Comparison of ENCODE assay signal across 12 mouse cellular contexts in genomic region chr10:115296401-115296935, GRCm38 (mm10). TPM values are rescaled to one million over a fixed set of nuclear protein-coding genes. Genes with fewer than 3 reads are reported as not detected.
DNase-seq lines count a peak whose midpoint lies in the region; ATAC-seq and TF ChIP-seq lines count a peak whose summit lies in the region.
"Had no signal": no experiment of that assay in that cellular context is flagged by ENCODE, and none has a peak within 500 bp of the region (broad histone marks: within the 10 kb centered on the region; RNA-seq: fewer than 3 reads in every experiment).

No protein-coding gene starts in this region.

- no peak for ATAC-seq in forebrain, embryonic 11.5 days (replicated peaks; ENCODE audit: low FRiP score)
- ATAC-seq in lung, embryonic 14.5 days (ENCODE audit: insufficient read depth) = no peak
- ATAC-seq in common myeloid progenitor, adult 5-6 weeks (replicated peaks; ENCODE audit: low read depth, poor library complexity, severe bottlenecking) = 0 out of 2 replicates have a peak, but pooled peaks have one; percentile 60
- 0 out of 2 replicates have a peak, but pooled peaks have one; percentile 46 for ATAC-seq in megakaryocyte-erythroid progenitor cell, adult 5-6 weeks (replicated peaks; ENCODE audit: low FRiP score, low TSS enrichment, poor library complexity, severe bottlenecking)
- ATAC-seq: Patski had no signal

- no peaks in the 10 kb centered on the region for H3K27me3 ChIP-seq in forebrain, embryonic 11.5 days (ENCODE audit: control insufficient read depth, insufficient read depth, low read length)
- no peaks in the 10 kb centered on the region for H3K27me3 ChIP-seq in forebrain, embryonic 10.5 days (ENCODE audit: poor library complexity, severe bottlenecking)
- no peaks in the 10 kb centered on the region for H3K27me3 ChIP-seq in lung, embryonic 14.5 days (ENCODE audit: insufficient read depth, low read length)
- H3K27me3 ChIP-seq: limb, embryonic 12.5 days; Patski had no signal

- 88% methylated on average over 9 of the region's 9 CpGs for WGBS in forebrain, embryonic 11.5 days
- 91% methylated on average over 9 of the region's 9 CpGs for WGBS in forebrain, embryonic 10.5 days
- 74% methylated on average over 9 of the region's 9 CpGs for WGBS in lung, embryonic 14.5 days

- peak; percentile 29 for DNase-seq in forebrain, embryonic 11.5 days (ENCODE audit: low spot score)
- DNase-seq in forebrain, embryonic 10.5 days (ENCODE audit: extremely low spot score, low spot score) = no peak
- DNase-seq in lung, embryonic 14.5 days = peak; percentile 27
- DNase-seq in lung, postnatal 36 days = no peak
- DNase-seq in gastrocnemius, postnatal 14 days = no peak
- no peak for DNase-seq in adrenal gland, postnatal 10 days
- DNase-seq: cerebellum, adult 9-10 months; heart, postnatal 14 days had no signal

- H3K9ac ChIP-seq in forebrain, embryonic 11.5 days (ENCODE audit: low read length) = no peak overlapping the region
- no peak overlapping the region for H3K9ac ChIP-seq in lung, embryonic 14.5 days
- H3K9ac ChIP-seq: limb, embryonic 12.5 days had no signal

- H3K27ac ChIP-seq in forebrain, embryonic 11.5 days (ENCODE audit: low read depth, low read length) = no peak overlapping the region
- no peak overlapping the region for H3K27ac ChIP-seq in forebrain, embryonic 10.5 days
- no peak overlapping the region for H3K27ac ChIP-seq in lung, embryonic 14.5 days (ENCODE audit: low read depth)
- H3K27ac ChIP-seq: limb, embryonic 12.5 days had no signal

- no peaks in the 10 kb centered on the region for H3K36me3 ChIP-seq in forebrain, embryonic 11.5 days (ENCODE audit: control insufficient read depth, insufficient read depth, low read length)
- H3K36me3 ChIP-seq in forebrain, embryonic 10.5 days (replicated peaks) = peaks cover 79% of the 10 kb centered on the region
- H3K36me3 ChIP-seq in lung, embryonic 14.5 days (ENCODE audit: insufficient read depth) = peaks cover 70% of the 10 kb centered on the region

- intact Hi-C loops in gastrocnemius, postnatal 14 days (cut with DNase I; ENCODE audit: low total_unique reads) = no loop called here

- H3K4me3 ChIP-seq in forebrain, embryonic 11.5 days (ENCODE audit: low read depth, low read length) = no peak overlapping the region
- no peak overlapping the region for H3K4me3 ChIP-seq in forebrain, embryonic 10.5 days
- H3K4me3 ChIP-seq in lung, embryonic 14.5 days (ENCODE audit: low read depth, low read length) = no peak overlapping the region
- H3K4me3 ChIP-seq: limb, embryonic 12.5 days had no signal

- H3K9me3 ChIP-seq in forebrain, embryonic 11.5 days (ENCODE audit: control insufficient read depth, low read length) = no peaks in the 10 kb centered on the region
- H3K9me3 ChIP-seq in forebrain, embryonic 10.5 days = no peaks in the 10 kb centered on the region
- H3K9me3 ChIP-seq in lung, embryonic 14.5 days (ENCODE audit: low read depth, low read length) = no peaks in the 10 kb centered on the region
- H3K9me3 ChIP-seq: limb, embryonic 12.5 days had no signal

- H3K4me2 ChIP-seq in forebrain, embryonic 11.5 days (ENCODE audit: low read depth, low read length, severe bottlenecking) = no peak overlapping the region
- no peak overlapping the region for H3K4me2 ChIP-seq in lung, embryonic 14.5 days
- H3K4me2 ChIP-seq: limb, embryonic 12.5 days had no signal

- no peaks in the 10 kb centered on the region for H3K4me1 ChIP-seq in forebrain, embryonic 11.5 days (replicated peaks; ENCODE audit: control insufficient read depth, insufficient read depth, low read length)
- no peaks in the 10 kb centered on the region for H3K4me1 ChIP-seq in forebrain, embryonic 10.5 days
- H3K4me1 ChIP-seq in lung, embryonic 14.5 days (ENCODE audit: insufficient read depth) = no peaks in the 10 kb centered on the region
- H3K4me1 ChIP-seq: limb, embryonic 12.5 days had no signal

- TF ChIP-seq CTCF in lung, embryonic 14.5 days (IDR thresholded peaks at IDR 0.05; ENCODE audit: low read depth) = peak; percentile 22; the same call in 1 of the 2 replicates

RNA-seq across cellular contexts. Expression of gene Rab21, which starts 18.9 kb away (rescaled TPM):
- polyA plus RNA-seq in forebrain, embryonic 11.5 days (2014; fragmentation: Nextera tagmentation; extraction: Ambion mirVana) = 10.0 and 11.9 TPM in 2 replicates
- polyA plus RNA-seq in forebrain, embryonic 10.5 days (2016; fragmentation: Nextera tagmentation; extraction: Ambion mirVana) = 3.0 and 3.1 TPM in 2 replicates
- polyA plus RNA-seq in lung, embryonic 14.5 days (2014; fragmentation: Nextera tagmentation; extraction: Ambion mirVana) = 7.3 and 7.4 TPM in 2 replicates
- 38.3 and 43.0 TPM in 2 replicates for total RNA-seq in common myeloid progenitor, adult 5-6 weeks (2017)
- 26.5 and 29.9 TPM in 2 replicates for total RNA-seq in megakaryocyte-erythroid progenitor cell, adult 5-6 weeks (2014; fragmentation: Nextera tagmentation)
- 25.1 and 40.5 TPM in 2 replicates for total RNA-seq in megakaryocyte-erythroid progenitor cell, adult 5-6 weeks (2017)
- total RNA-seq in gastrocnemius, postnatal 14 days (2021) = 10 to 100 TPM; 29.3 to 31.6 TPM
- total RNA-seq in adrenal gland, postnatal 10 days (2021) = 10 to 100 TPM; 51.3 to 53.3 TPM

RNA-seq across cellular contexts. Expression of gene Tbc1d15, which starts 45.2 kb away (rescaled TPM):
- polyA plus RNA-seq in forebrain, embryonic 11.5 days (2014; fragmentation: Nextera tagmentation; extraction: Ambion mirVana) = 45.5 and 52.3 TPM in 2 replicates
- polyA plus RNA-seq in forebrain, embryonic 10.5 days (2016; fragmentation: Nextera tagmentation; extraction: Ambion mirVana) = 44.7 and 52.4 TPM in 2 replicates
- polyA plus RNA-seq in lung, embryonic 14.5 days (2014; fragmentation: Nextera tagmentation; extraction: Ambion mirVana) = 71.8 and 74.4 TPM in 2 replicates
- 41.5 and 58.2 TPM in 2 replicates for total RNA-seq in common myeloid progenitor, adult 5-6 weeks (2017)
- total RNA-seq in megakaryocyte-erythroid progenitor cell, adult 5-6 weeks (2014; fragmentation: Nextera tagmentation) = 28.3 and 35.6 TPM in 2 replicates
- total RNA-seq in megakaryocyte-erythroid progenitor cell, adult 5-6 weeks (2017) = 30.7 and 35.2 TPM in 2 replicates
- 10 to 100 TPM; 35.6 to 39.4 TPM for total RNA-seq in gastrocnemius, postnatal 14 days (2021)
- 10 to 100 TPM; 83.4 to 87.4 TPM for total RNA-seq in adrenal gland, postnatal 10 days (2021)

Comparison
In these comparisons a context has a peak if more than half of its experiments do, and no peak if none do; other contexts are left out.
1. DNase-seq: peak in forebrain, embryonic 11.5 days (single experiment) and lung, embryonic 14.5 days (single experiment); none in forebrain, embryonic 10.5 days (single experiment), lung, postnatal 36 days (single experiment), gastrocnemius, postnatal 14 days (single experiment) and adrenal gland, postnatal 10 days (single experiment).
2. ATAC-seq: peak in common myeloid progenitor, adult 5-6 weeks (single experiment) and megakaryocyte-erythroid progenitor cell, adult 5-6 weeks (single experiment); none in forebrain, embryonic 11.5 days (single experiment) and lung, embryonic 14.5 days (single experiment).